Mouse (Mus musculus) adrenal gland, postnatal 10 days (tissue): ENCODE results near the gene Bud23. TPM values are rescaled to one million over a fixed set of nuclear protein-coding genes. Genes with fewer than 3 reads are reported as not detected.
"Not testable (repeated sequence)": the region's sequence is repeated elsewhere in the genome, so short reads cannot be mapped to it uniquely, and the experiment has no call there.

ENCODE experiments used
- DNase-seq: peaks from one replicate; pipeline ENCODE4 v3.0.0; 2021; ENCODE audit warnings: mixed read lengths
- total RNA-seq, 2 experiments: library from RNA; stranded (reverse); gene quantifications; 2 replicates each; pipeline ENCODE4 v1.2.3; 2021

The Bud23 gene
- total RNA-seq, 2 experiments from 2014 or later, result 41.3 to 44.6 TPM

DNA sequence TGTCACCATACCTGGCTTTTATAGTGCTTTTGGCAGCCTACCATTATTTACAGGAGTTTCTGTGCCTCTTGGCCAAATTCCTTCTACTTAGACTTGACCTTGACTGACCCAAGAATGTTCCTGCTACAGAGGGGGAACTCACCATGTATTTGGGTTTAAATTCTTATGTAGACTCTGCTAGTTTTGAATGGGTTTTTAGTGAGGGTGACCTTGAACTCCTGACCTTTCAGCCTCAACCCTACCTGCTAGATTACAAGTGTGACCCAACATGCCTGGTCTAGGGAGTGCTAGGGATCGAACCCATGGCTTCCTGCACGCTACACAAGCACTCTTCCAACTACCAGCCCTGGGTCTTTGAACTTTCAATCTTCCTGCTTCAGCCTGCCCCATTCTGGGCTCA is 7.3 kb upstream of the Bud23 start:
- no peak for DNase-seq

DNA sequence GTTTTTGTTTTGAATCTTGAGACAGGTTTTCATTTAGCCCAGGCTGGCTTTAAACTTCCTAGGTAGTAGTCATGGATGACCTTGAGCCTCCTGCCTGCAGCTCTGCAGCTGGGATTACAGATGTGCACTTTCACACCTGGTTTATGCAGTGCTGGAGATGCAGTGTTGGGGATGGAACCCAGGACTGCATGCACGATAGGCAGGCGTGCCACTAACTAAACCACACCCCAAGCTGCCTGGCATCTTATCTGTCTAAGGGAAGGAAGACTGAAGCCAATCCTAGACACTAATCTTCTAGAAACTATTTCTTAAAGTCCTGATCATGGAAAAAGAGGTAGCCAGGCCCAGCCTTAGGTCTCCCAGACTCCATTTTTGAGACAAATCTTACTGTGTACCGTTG is 5.7 kb upstream of the Bud23 start:
- DNase-seq, result no peak

DNA sequence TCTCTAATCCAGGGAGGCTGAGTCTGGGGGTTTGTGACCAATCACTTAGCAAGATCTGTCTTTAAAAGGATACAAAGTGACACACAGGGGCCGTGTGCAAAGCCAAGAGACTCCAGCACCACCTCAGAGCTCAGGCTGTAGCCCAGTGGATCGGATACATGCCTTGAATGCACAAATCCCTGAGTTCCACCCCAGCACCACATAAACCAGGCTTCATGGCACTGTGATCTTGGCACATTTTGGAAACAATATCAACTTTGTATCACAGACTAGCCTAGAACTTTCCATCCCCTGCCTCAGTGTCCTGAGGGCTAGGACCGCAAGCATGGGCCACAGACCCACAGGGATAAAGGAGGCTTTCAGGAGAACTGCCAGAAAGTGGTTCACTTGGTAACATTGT is 1.2 kb upstream of the Bud23 start:
- DNase-seq, result no peak

GRCm38 (mm10) chr5:135064382-135064766 is 385 bp downstream of the Bud23 start:
- DNase-seq, result no peak

- DNase-seq, result peak; percentile 98
These were observed 954 bp downstream of the Bud23 start, which contains the start of gene Dnajc30 for GRCm38 (mm10) chr5:135063629-135064381. Gene Dnajc30 (plus strand): TSS chr5:135064202.

- no peak for DNase-seq
These were observed 11.4 kb downstream of the Bud23 start for GRCm38 (mm10) chr5:135053356-135053755.

- DNase-seq, result not testable (repeated sequence)
These were observed 15.5 kb downstream of the Bud23 start for GRCm38 (mm10) chr5:135049268-135049667.

GRCm38 (mm10) chr5:135048539-135048938 is 16.2 kb downstream of the Bud23 start:
- no peak for DNase-seq

DNA sequence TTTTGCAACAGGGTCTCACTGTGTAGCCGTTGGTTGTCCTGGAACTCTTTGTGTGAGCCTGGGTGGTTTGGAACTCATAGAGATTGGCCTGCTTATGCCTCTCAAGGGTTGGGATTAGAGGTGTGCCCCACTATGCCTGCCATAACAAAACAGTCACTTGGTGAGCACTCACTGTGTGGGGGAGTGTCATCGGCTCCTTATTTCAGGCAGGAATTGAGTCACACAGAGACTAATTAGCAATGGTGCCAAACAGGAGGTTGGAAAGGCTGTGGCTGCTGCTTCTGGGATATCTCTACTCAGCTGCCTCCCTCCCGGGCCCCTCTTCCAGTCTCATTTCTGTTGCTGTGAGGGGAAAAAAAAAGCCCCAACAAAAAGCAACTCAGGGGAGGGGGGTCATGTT is 20.2 kb downstream of the Bud23 start:
- no peak for DNase-seq

- no peak for DNase-seq
These were observed 22.5 kb downstream of the Bud23 start for GRCm38 (mm10) chr5:135042105-135042788.

GRCm38 (mm10) chr5:135040777-135041176 is 24.0 kb downstream of the Bud23 start:
- peak; percentile 50 for DNase-seq

DNA sequence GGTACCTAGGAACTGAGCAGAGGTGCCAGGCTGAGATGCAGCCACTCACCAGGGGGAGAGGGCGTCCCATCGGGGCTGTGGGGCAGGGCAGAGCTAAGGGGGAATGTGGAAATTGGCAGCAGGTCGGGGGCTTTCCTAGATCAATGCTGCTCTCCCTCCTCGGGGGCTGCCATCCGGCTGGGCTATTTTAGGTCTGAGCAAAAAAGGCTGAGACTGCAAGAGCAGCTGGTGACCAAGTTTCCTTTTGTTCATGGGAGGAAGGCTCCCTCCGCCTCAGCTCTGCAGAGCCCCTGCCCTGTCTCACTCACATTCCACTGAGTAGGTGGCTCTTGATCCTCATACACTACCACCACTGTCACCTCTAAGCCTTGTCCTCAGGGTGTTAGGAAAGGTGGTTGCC is 24.7 kb downstream of the Bud23 start:
- no peak for DNase-seq

DNA sequence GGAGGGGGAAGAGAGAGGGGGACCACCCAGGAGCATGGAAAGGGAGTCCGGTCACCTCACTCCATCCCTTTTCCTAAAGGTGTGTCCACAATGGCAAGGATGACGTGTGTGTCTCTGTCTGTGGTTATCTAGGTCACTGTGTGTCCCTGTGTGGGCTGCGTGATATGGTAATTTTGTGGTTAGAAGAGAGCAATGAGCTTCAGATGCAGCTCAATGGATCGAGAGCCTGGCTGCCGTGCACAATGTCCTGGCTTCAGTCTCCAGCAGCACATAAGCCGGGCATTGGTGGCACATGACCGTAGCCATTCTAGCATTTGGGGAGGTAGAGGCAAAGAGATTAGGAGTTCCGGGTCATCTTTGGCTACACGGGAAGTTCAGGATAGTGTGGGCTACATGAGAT is 25.2 kb downstream of the Bud23 start:
- DNase-seq, result no peak

GRCm38 (mm10) chr5:135037946-135038345 is 26.8 kb downstream of the Bud23 start:
- DNase-seq, result no peak

- DNase-seq, result peak; percentile 37
These were observed 29.0 kb downstream of the Bud23 start for GRCm38 (mm10) chr5:135035608-135036359.

GRCm38 (mm10) chr5:135034593-135034992 is 30.2 kb downstream of the Bud23 start:
- DNase-seq, result no peak

DNA sequence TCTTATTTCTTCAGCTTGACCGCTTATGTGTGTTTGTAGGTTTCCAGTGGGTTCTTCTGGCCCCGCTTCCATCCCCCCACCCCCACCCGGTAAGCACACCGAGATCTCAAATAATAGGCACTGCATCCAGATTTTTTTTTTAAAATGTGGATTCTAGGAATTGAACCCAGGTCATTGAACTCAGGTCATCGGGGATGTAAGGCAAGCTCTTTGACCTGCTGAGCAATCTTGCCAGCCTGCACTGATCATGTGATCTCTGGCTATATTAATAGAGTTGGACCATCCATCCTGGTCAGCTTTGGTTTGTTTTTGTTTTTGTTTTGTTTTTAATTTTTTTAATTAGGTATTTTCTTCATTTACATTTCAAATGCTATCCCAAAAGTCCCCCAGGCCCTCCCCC is 32.2 kb downstream of the Bud23 start:
- no peak for DNase-seq

GRCm38 (mm10) chr5:135029007-135029854 is 35.5 kb downstream of the Bud23 start:
- DNase-seq, result peak; percentile 89

DNA sequence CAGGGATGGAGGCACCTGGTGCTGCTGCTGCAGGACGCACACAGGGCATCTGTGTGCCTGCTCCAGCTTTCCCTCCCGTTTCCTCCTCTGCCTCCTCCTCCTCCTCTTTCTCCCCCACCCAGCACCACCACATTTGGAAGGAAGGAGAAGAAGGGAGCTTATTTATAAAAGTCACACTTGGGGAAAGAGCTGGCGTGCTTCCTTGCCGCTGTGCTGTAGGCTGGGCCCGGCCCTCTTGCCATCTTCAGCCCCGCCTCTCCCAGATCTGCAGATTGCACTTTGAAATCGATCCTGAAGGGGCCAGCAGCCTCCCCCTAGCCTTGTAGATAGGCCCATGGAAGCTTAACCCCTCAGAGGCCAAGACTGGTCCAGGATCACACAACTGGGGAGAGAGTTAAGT is 38.9 kb downstream of the Bud23 start:
- no peak for DNase-seq

GRCm38 (mm10) chr5:135024665-135025224 is 40.0 kb downstream of the Bud23 start:
- no peak for DNase-seq

DNA sequence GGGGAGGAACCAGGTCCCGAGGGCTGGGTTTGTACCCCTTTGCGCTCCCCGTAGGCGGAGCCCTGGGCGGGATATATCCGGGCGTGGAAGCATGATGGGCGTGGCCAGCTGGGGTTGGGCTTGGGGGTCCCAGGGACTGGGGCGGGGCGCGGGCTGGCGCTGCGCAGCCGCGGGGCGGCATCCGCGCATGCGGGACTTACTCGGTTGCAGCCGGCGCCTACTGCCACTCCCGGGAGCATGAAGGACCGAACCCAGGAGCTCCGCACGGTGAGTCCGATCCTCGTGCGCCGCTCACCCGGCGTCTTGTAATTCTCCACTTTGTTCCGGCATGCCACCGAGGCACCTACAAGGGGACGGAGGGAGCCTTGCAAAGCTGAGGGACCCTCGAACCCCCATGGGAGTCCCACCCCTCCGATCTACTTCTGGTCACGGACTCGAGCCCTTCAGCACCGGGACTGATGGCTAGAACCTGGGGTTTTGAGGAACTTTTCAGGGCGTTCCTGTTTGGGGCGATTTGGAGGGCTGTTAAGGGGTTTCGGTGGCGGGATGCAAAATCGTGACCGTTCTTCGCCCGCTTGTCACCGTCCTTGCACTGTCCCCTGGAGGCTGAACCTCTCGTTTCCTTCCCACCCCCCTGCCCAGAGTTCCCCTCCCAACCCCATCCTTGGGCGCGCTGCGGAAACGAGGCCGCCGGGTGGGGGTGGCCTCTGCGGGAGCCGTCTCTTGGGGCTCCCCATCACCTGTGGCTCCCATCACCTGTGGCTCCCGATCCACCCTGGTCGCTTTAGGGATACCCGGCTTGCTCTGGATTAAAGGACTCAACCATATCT is 41.2 kb downstream of the Bud23 start, which contains the start of gene Stx1a:
Gene Stx1a (plus strand): TSS at position 139 of the 830 bp plus-strand sequence.
- DNase-seq, result peak; percentile 92
